Mouse (Mus musculus) lung, adult 10 weeks (tissue): ENCODE measurements around the gene Pdha2. TPM values are rescaled to one million over a fixed set of nuclear protein-coding genes. Genes with fewer than 3 reads are reported as not detected.

ENCODE experiments used
- polyA plus RNA-seq: library from polyadenylated mRNA; stranded (reverse); fragments of 350-450 nt; fragmentation: Illumina TruSeq; extraction: RNeasy Lipid Tissue Mini Kit (QIAGEN cat#74804); gene quantifications from one replicate; pipeline ENCODE4 v1.2.3, GENCODE M21; 2014; ENCODE audit warnings: low read depth, low replicate concordance; ENCODE audit not compliant: insufficient read depth

Pdha2 gene
- polyA plus RNA-seq = not detected

DNA sequence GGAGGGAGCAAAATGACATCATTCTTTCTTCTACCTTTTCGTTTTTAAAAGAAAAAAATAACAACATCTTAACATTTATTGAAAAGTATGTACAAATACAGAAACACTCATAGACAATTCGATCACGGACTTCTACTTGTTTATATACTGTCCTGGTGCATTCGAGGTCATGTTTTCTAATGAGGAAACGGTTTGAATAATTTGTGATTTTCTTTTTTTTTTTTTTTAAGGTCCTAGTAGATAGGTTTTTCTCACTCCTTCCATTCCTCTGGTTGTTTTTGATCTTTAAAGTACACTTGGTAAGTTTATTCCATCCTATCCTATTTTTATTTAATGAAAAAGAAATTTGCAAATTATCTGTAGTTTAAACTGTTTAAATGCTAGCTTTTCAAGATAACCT lies at the start of gene Pdha2:
Gene Pdha2 (minus strand): TSS at position 101 of the 400 bp plus-strand sequence.

